In the genomic region with DNA sequence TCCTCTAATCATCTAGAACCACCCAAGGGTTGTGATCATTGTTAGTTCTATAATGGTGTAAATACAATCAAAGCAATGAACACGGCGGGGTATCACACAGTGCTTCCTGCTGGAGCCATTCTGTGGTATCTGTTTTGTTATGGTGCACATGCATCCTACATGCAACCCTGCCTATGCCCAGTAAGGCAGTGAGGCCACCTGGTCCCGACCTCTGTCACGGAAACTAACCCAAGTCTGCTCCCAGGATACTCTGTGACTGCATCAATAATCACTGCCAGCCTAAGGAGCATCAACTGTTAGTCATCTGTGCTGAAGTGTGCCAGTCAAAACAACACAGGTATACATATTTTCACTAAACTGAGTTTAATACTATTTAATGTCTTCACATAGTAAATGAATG, we compare ENCODE assay signal across 21 mouse cellular contexts. TPM values are rescaled to one million over a fixed set of nuclear protein-coding genes. Genes with fewer than 3 reads are reported as not detected.
DNase-seq lines count a peak whose midpoint lies in the region; ATAC-seq and TF ChIP-seq lines count a peak whose summit lies in the region.
"Had no signal": no experiment of that assay in that cellular context is flagged by ENCODE, and none has a peak within 500 bp of the region (broad histone marks: within the 10 kb centered on the region; RNA-seq: fewer than 3 reads in every experiment).

No protein-coding gene starts in this region.

- WGBS in hindbrain, postnatal 0 days: 82% methylated on average over 4 of the region's 4 CpGs
- WGBS in hindbrain, embryonic 10.5 days: 77% methylated on average over 4 of the region's 4 CpGs
- 86% methylated on average over 4 of the region's 4 CpGs for WGBS in forebrain, embryonic 16.5 days

- ATAC-seq in hindbrain, postnatal 0 days: no peak
- ATAC-seq in forebrain, embryonic 16.5 days: no peak
- ATAC-seq: activated CD4-positive, CD25-positive, alpha-beta regulatory T cell, adult 4 months; inflammation-experienced regulatory T-cells, adult 6 months; intestine, postnatal 0 days; Patski had no signal

- intact Hi-C loops in heart, postnatal 14 days (cut with DNase I): no loop called here

- 0 out of 2 replicates have a peak, but pooled peaks cover 4% of the 10 kb centered on the region for H3K4me1 ChIP-seq in hindbrain, postnatal 0 days (ENCODE audit: insufficient read depth, low read length)
- H3K4me1 ChIP-seq in hindbrain, embryonic 10.5 days (replicated peaks): peaks cover 16% of the 10 kb centered on the region; the same call in 1 of the 2 replicates
- H3K4me1 ChIP-seq in forebrain, embryonic 16.5 days (replicated peaks; ENCODE audit: control insufficient read depth, insufficient read depth, low read length): peaks cover 15% of the 10 kb centered on the region

- H3K27me3 ChIP-seq in hindbrain, postnatal 0 days (ENCODE audit: insufficient read depth, low read length): no peaks in the 10 kb centered on the region
- peaks cover 34% of the 10 kb centered on the region for H3K27me3 ChIP-seq in hindbrain, embryonic 10.5 days (ENCODE audit: insufficient read depth, poor library complexity, severe bottlenecking)
- peaks cover 9% of the 10 kb centered on the region; the same call in 1 of the 2 replicates for H3K27me3 ChIP-seq in forebrain, embryonic 16.5 days (replicated peaks; ENCODE audit: control insufficient read depth, insufficient read depth, low read length)
- H3K27me3 ChIP-seq: CH12.LX had no signal

- H3K4me3 ChIP-seq in hindbrain, postnatal 0 days (ENCODE audit: low read length): peak overlapping the region; percentile 79
- no peak overlapping the region for H3K4me3 ChIP-seq in hindbrain, embryonic 10.5 days
- no peak overlapping the region for H3K4me3 ChIP-seq in forebrain, embryonic 16.5 days (replicated peaks; ENCODE audit: low read length)
- H3K4me3 ChIP-seq: embryonic facial prominence, embryonic 13.5 days; forebrain, embryonic 12.5 days; heart, adult 2 months; heart, embryonic 15.5 days; hindbrain, embryonic 15.5 days had no signal

- H3K27ac ChIP-seq in hindbrain, postnatal 0 days: no peak overlapping the region
- no peak overlapping the region for H3K27ac ChIP-seq in hindbrain, embryonic 10.5 days
- no peak overlapping the region for H3K27ac ChIP-seq in forebrain, embryonic 16.5 days (ENCODE audit: low read length)
- H3K27ac ChIP-seq: embryonic facial prominence, embryonic 13.5 days; forebrain, embryonic 12.5 days; heart, adult 2 months; heart, embryonic 15.5 days; hindbrain, embryonic 15.5 days had no signal

- H3K9me3 ChIP-seq in hindbrain, postnatal 0 days (ENCODE audit: low read length): no peaks in the 10 kb centered on the region
- H3K9me3 ChIP-seq in hindbrain, embryonic 10.5 days: no peaks in the 10 kb centered on the region
- H3K9me3 ChIP-seq in forebrain, embryonic 16.5 days (ENCODE audit: control insufficient read depth, low read length): no peaks in the 10 kb centered on the region
- H3K9me3 ChIP-seq: embryonic facial prominence, embryonic 13.5 days; forebrain, embryonic 12.5 days; heart, embryonic 15.5 days; hindbrain, embryonic 15.5 days had no signal

- H3K9ac ChIP-seq in hindbrain, postnatal 0 days (replicated peaks; ENCODE audit: low read length): no peak overlapping the region
- no peak overlapping the region for H3K9ac ChIP-seq in forebrain, embryonic 16.5 days (replicated peaks; ENCODE audit: low read depth, low read length)
- H3K9ac ChIP-seq: embryonic facial prominence, embryonic 13.5 days; forebrain, embryonic 12.5 days; heart, embryonic 15.5 days; hindbrain, embryonic 15.5 days had no signal

- TF ChIP-seq CTCF in hindbrain, postnatal 0 days (IDR thresholded peaks at IDR 0.05; ENCODE audit: low read depth): no peak

- DNase-seq in hindbrain, postnatal 0 days (ENCODE audit: low spot score): no peak
- DNase-seq in hindbrain, embryonic 10.5 days (ENCODE audit: low spot score): no peak
- peak; percentile 60 for DNase-seq in cerebellum, adult 9-10 months
- DNase-seq in cerebellum, postnatal 25 days: peak; percentile 57 to 62
- no peak for DNase-seq in urinary bladder, postnatal 36 days (ENCODE audit: low spot score in 2 of 2)
- DNase-seq in heart, postnatal 14 days: no peak
- DNase-seq: adrenal gland, postnatal 25 days; gastrocnemius, postnatal 10 days; heart, adult 2 months; kidney, adult 8-10 months had no signal

- peak overlapping the region; percentile 92 for H3K4me2 ChIP-seq in hindbrain, postnatal 0 days (ENCODE audit: low read depth, low read length)
- H3K4me2 ChIP-seq in forebrain, embryonic 16.5 days (ENCODE audit: low read length): no peak overlapping the region
- H3K4me2 ChIP-seq: embryonic facial prominence, embryonic 13.5 days; forebrain, embryonic 12.5 days; heart, embryonic 11.5 days; heart, embryonic 15.5 days had no signal

- H3K36me3 ChIP-seq in hindbrain, postnatal 0 days (ENCODE audit: insufficient read depth, low read length): no peaks in the 10 kb centered on the region
- no peaks in the 10 kb centered on the region for H3K36me3 ChIP-seq in hindbrain, embryonic 10.5 days
- no peaks in the 10 kb centered on the region for H3K36me3 ChIP-seq in forebrain, embryonic 16.5 days (ENCODE audit: control insufficient read depth, insufficient read depth)
- H3K36me3 ChIP-seq: embryonic facial prominence, embryonic 13.5 days; forebrain, embryonic 12.5 days; heart, embryonic 15.5 days; hindbrain, embryonic 15.5 days had no signal

RNA-seq across cellular contexts. Expression of a gene that starts 3.7 kb away (rescaled TPM):
- total RNA-seq in hindbrain, postnatal 0 days (2014; rRNA removed): 57.5 and 58.2 TPM in 2 replicates
- 15.9 and 19.6 TPM in 2 replicates for polyA plus RNA-seq in hindbrain, postnatal 0 days (2015; fragmentation: Nextera tagmentation; extraction: Ambion mirVana)
- 1.4 and 1.6 TPM in 2 replicates for polyA plus RNA-seq in hindbrain, embryonic 10.5 days (2016; fragmentation: Nextera tagmentation; extraction: Ambion mirVana)
- 3.8 and 5.2 TPM in 2 replicates for polyA plus RNA-seq in forebrain, embryonic 16.5 days (2015; fragmentation: Nextera tagmentation; extraction: Ambion mirVana)
- 1 to 10 TPM; 1.7 to 2.2 TPM for total RNA-seq in heart, postnatal 14 days (2021)
- total RNA-seq: CH12.LX had no signal
- polyA plus RNA-seq: inflammation-experienced regulatory T-cells, adult 6 months had no signal

Comparison
In these comparisons a context has a peak if more than half of its experiments do, and no peak if none do; other contexts are left out.
1. DNase-seq: peak in cerebellum, adult 9-10 months (single experiment) and cerebellum, postnatal 25 days (2 of 2); none in hindbrain, postnatal 0 days (single experiment), hindbrain, embryonic 10.5 days (single experiment), urinary bladder, postnatal 36 days (0 of 2) and heart, postnatal 14 days (0 of 2).